Mouse (Mus musculus): ENCODE measurements around the gene Rpl34. TPM values are rescaled to one million over a fixed set of nuclear protein-coding genes. Genes with fewer than 3 reads are reported as not detected.

The Rpl34 gene
- total and polyA plus RNA-seq, 2 experiments from 2014 or later: 470 to 851 TPM

- DNase-seq (ENCODE audit: low spot score): no peak
- Histone ChIP-seq H3K4me2 (ENCODE audit: low read depth, low read length) (no peak overlapping the region), H3K27ac (ENCODE audit: low read depth) (no peak overlapping the region), H3K9ac (replicated peaks; ENCODE audit: low read depth, low read length) (no peak overlapping the region), H3K9me3 (replicated peaks; ENCODE audit: control insufficient read depth, low read length) (no peaks in the 10 kb centered on the region), H3K27me3 (ENCODE audit: control insufficient read depth, insufficient read depth, low read length) (no peaks in the 10 kb centered on the region), H3K36me3 (replicated peaks; ENCODE audit: control insufficient read depth, insufficient read depth, low read length) (no peaks in the 10 kb centered on the region), H3K4me1 (ENCODE audit: control insufficient read depth, insufficient read depth) (peaks cover 6% of the 10 kb centered on the region; the same call in 1 of the 2 replicates), H3K4me3 (ENCODE audit: low read depth, low read length) (no peak overlapping the region)
- ATAC-seq (ENCODE audit: insufficient read depth, low read depth): no peak
- 85% methylated on average over 1 of the region's 1 CpGs for WGBS
- no peak for TF ChIP-seq CTCF (IDR thresholded peaks at IDR 0.05; ENCODE audit: low read depth)
- TF ChIP-seq EP300 (IDR thresholded peaks at IDR 0.05; ENCODE audit: low read depth): no peak
Observed at GRCm38 (mm10) chr3:130687051-130687450, 43.1 kb downstream of the Rpl34 start.

- no peak for DNase-seq (ENCODE audit: low spot score)
- no peak overlapping the region for H3K9ac ChIP-seq (replicated peaks; ENCODE audit: low read depth, low read length)
- TF ChIP-seq CTCF (IDR thresholded peaks at IDR 0.05; ENCODE audit: low read depth) (no peak), EP300 (IDR thresholded peaks at IDR 0.05; ENCODE audit: low read depth) (no peak)
- 80% methylated on average over 8 of the region's 8 CpGs for WGBS
- H3K27ac ChIP-seq (ENCODE audit: low read depth): no peak overlapping the region
- H3K36me3 ChIP-seq (replicated peaks; ENCODE audit: control insufficient read depth, insufficient read depth, low read length): no peaks in the 10 kb centered on the region
- H3K27me3 ChIP-seq (ENCODE audit: control insufficient read depth, insufficient read depth, low read length): no peaks in the 10 kb centered on the region
- no peak for ATAC-seq (ENCODE audit: insufficient read depth, low read depth)
- H3K4me2 ChIP-seq (ENCODE audit: low read depth, low read length): no peak overlapping the region
- H3K4me3 ChIP-seq (ENCODE audit: low read depth, low read length): no peak overlapping the region
- H3K4me1 ChIP-seq (ENCODE audit: control insufficient read depth, insufficient read depth): no peaks in the 10 kb centered on the region
- H3K9me3 ChIP-seq (replicated peaks; ENCODE audit: control insufficient read depth, low read length): no peaks in the 10 kb centered on the region
Observed at GRCm38 (mm10) chr3:130685014-130685366, 45.2 kb downstream of the Rpl34 start.

- no peak for DNase-seq (ENCODE audit: low spot score)
Observed at GRCm38 (mm10) chr3:130684276-130685013, 45.8 kb downstream of the Rpl34 start.

GRCm38 (mm10) chr3:130683836-130684235 lies 46.4 kb downstream of the Rpl34 start:
- ATAC-seq (ENCODE audit: insufficient read depth, low read depth) (no peak), DNase-seq (ENCODE audit: low spot score) (no peak)
- Histone ChIP-seq H3K36me3 (replicated peaks; ENCODE audit: control insufficient read depth, insufficient read depth, low read length) (no peaks in the 10 kb centered on the region), H3K27me3 (ENCODE audit: control insufficient read depth, insufficient read depth, low read length) (no peaks in the 10 kb centered on the region), H3K4me1 (ENCODE audit: control insufficient read depth, insufficient read depth) (no peaks in the 10 kb centered on the region), H3K9ac (replicated peaks; ENCODE audit: low read depth, low read length) (no peak overlapping the region), H3K27ac (ENCODE audit: low read depth) (no peak overlapping the region), H3K4me2 (ENCODE audit: low read depth, low read length) (no peak overlapping the region), H3K4me3 (ENCODE audit: low read depth, low read length) (no peak overlapping the region), H3K9me3 (replicated peaks; ENCODE audit: control insufficient read depth, low read length) (no peaks in the 10 kb centered on the region)
- TF ChIP-seq EP300 (IDR thresholded peaks at IDR 0.05; ENCODE audit: low read depth): no peak
- no peak for TF ChIP-seq CTCF (IDR thresholded peaks at IDR 0.05; ENCODE audit: low read depth)
- 63% methylated on average over 8 of the region's 8 CpGs for WGBS

More at GRCm38 (mm10) chr3:130684276-130685013, 45.8 kb downstream of the Rpl34 start:
- H3K27ac ChIP-seq (ENCODE audit: low read depth): no peak overlapping the region
- no peaks in the 10 kb centered on the region for H3K36me3 ChIP-seq (replicated peaks; ENCODE audit: control insufficient read depth, insufficient read depth, low read length)
- no peak overlapping the region for H3K9ac ChIP-seq (replicated peaks; ENCODE audit: low read depth, low read length)
- H3K9me3 ChIP-seq (replicated peaks; ENCODE audit: control insufficient read depth, low read length): no peaks in the 10 kb centered on the region
- H3K4me3 ChIP-seq (ENCODE audit: low read depth, low read length): no peak overlapping the region
- no peaks in the 10 kb centered on the region for H3K4me1 ChIP-seq (ENCODE audit: control insufficient read depth, insufficient read depth)
- H3K4me2 ChIP-seq (ENCODE audit: low read depth, low read length): no peak overlapping the region
- no peaks in the 10 kb centered on the region for H3K27me3 ChIP-seq (ENCODE audit: control insufficient read depth, insufficient read depth, low read length)
- WGBS: 80% methylated on average over 9 of the region's 9 CpGs
- no peak for ATAC-seq (ENCODE audit: insufficient read depth, low read depth)
- TF ChIP-seq EP300 (IDR thresholded peaks at IDR 0.05; ENCODE audit: low read depth): no peak
- TF ChIP-seq CTCF (IDR thresholded peaks at IDR 0.05; ENCODE audit: low read depth): no peak

GRCm38 (mm10) chr3:130682183-130682582 lies 48.0 kb downstream of the Rpl34 start:
- WGBS: 73% methylated on average over 9 of the region's 9 CpGs
- Histone ChIP-seq H3K4me1 (ENCODE audit: control insufficient read depth, insufficient read depth) (no peaks in the 10 kb centered on the region), H3K4me3 (ENCODE audit: low read depth, low read length) (no peak overlapping the region), H3K9ac (replicated peaks; ENCODE audit: low read depth, low read length) (no peak overlapping the region), H3K27ac (ENCODE audit: low read depth) (no peak overlapping the region), H3K27me3 (ENCODE audit: control insufficient read depth, insufficient read depth, low read length) (no peaks in the 10 kb centered on the region), H3K9me3 (replicated peaks; ENCODE audit: control insufficient read depth, low read length) (no peaks in the 10 kb centered on the region), H3K4me2 (ENCODE audit: low read depth, low read length) (no peak overlapping the region), H3K36me3 (replicated peaks; ENCODE audit: control insufficient read depth, insufficient read depth, low read length) (no peaks in the 10 kb centered on the region)
- no peak for ATAC-seq (ENCODE audit: insufficient read depth, low read depth)
- no peak for DNase-seq (ENCODE audit: low spot score)
- TF ChIP-seq CTCF (IDR thresholded peaks at IDR 0.05; ENCODE audit: low read depth) (no peak), EP300 (IDR thresholded peaks at IDR 0.05; ENCODE audit: low read depth) (no peak)

- Histone ChIP-seq H3K9ac (replicated peaks; ENCODE audit: low read depth, low read length) (no peak overlapping the region), H3K4me3 (ENCODE audit: low read depth, low read length) (no peak overlapping the region), H3K36me3 (replicated peaks; ENCODE audit: control insufficient read depth, insufficient read depth, low read length) (no peaks in the 10 kb centered on the region), H3K27ac (ENCODE audit: low read depth) (no peak overlapping the region), H3K4me2 (ENCODE audit: low read depth, low read length) (no peak overlapping the region), H3K27me3 (ENCODE audit: control insufficient read depth, insufficient read depth, low read length) (no peaks in the 10 kb centered on the region), H3K9me3 (replicated peaks; ENCODE audit: control insufficient read depth, low read length) (no peaks in the 10 kb centered on the region), H3K4me1 (ENCODE audit: control insufficient read depth, insufficient read depth) (no peaks in the 10 kb centered on the region)
- 88% methylated on average over 2 of the region's 2 CpGs for WGBS
- no peak for DNase-seq (ENCODE audit: low spot score)
- no peak for TF ChIP-seq EP300 (IDR thresholded peaks at IDR 0.05; ENCODE audit: low read depth)
- no peak for TF ChIP-seq CTCF (IDR thresholded peaks at IDR 0.05; ENCODE audit: low read depth)
- ATAC-seq (ENCODE audit: insufficient read depth, low read depth): no peak
Observed at GRCm38 (mm10) chr3:130681226-130681625, 49.0 kb downstream of the Rpl34 start.

Measured in heart, postnatal 0 days (tissue).